Mouse (Mus musculus) G1E-ER4 (cell line): ENCODE results near the gene Zc3h14. TPM values are rescaled to one million over a fixed set of nuclear protein-coding genes. Genes with fewer than 3 reads are reported as not detected.

Source experiments
- GATA1 ChIP-seq: IDR thresholded peaks from one replicate; pipeline ENCODE4 v1.8.0; 2012; ENCODE audit warnings: low read length, inconsistent platforms
- polyA plus RNA-seq: library from polyadenylated mRNA; stranded (reverse); fragments of >175 nt; gene quantifications from 2 replicates; pipeline ENCODE4 v1.2.3, GENCODE M21; 2012

The Zc3h14 gene
- polyA plus RNA-seq, 1 experiment, result 18.8 TPM

DNA sequence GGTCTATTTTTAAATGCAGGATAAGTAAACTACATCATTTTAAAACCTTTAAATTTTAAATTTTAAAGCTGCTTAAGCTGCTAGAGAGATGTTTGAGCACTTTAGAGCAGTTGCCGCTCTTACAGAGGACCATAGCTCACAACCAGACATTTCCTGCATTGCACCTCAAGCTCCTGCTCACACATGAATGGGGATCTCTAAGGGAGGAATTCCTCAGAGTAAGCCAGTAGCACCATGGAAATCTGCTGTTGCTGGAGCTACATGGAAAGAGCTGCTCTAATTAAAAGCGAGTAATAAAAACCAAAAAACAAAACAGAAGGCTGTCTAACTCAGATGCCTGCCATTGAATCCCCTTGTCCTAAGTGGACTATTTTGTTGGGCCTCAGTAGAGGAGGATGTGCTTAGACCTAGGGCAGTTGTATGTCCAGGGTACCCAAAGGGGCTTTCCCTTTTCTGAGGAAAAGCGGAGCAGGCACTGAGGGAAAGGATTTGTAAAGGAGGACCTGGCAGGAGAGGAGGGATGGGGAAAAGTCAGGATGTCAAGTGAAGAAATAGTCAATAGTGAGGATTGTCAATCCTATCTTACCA is 49.1 kb downstream of the Zc3h14 start:
- no peak for TF ChIP-seq GATA1

DNA sequence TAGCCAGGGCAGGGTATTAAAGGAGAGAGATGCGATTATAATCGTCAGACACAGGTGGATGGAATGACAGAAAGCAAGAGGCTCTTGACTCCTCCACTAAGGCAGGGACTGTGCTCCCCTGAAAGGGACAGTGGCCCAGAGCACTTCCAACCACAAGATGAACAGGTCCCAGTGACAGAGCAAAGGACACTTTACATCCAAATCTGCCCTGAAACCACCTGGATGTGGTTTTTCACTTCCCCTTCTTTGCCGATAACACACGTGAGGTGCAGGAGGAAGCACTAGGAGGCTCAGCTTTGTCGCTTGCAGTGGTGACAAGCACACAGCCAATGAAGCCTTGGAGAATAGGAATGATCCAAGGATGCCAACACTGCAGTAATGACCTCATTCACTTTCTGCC is 53.6 kb downstream of the Zc3h14 start:
- no peak for TF ChIP-seq GATA1

DNA sequence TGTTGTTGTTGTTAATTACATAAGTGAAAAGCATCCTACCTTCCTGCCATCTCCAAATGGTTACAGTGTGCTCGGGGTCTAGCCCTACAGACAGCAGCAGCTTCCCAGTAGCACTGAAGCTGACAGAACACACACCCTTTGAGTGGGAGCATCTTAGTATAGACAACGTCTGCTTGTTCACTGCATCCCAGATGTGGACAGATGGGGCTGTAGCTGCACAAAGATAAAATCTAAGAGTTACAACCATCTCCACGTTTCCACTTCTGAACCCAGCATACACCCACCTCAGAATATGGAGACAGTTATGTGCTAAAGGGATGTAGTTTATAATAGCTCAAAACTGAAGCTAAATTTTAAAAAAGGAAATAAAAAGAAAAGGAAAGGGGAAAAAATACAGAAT is 55.5 kb downstream of the Zc3h14 start:
- TF ChIP-seq GATA1, result no peak

DNA sequence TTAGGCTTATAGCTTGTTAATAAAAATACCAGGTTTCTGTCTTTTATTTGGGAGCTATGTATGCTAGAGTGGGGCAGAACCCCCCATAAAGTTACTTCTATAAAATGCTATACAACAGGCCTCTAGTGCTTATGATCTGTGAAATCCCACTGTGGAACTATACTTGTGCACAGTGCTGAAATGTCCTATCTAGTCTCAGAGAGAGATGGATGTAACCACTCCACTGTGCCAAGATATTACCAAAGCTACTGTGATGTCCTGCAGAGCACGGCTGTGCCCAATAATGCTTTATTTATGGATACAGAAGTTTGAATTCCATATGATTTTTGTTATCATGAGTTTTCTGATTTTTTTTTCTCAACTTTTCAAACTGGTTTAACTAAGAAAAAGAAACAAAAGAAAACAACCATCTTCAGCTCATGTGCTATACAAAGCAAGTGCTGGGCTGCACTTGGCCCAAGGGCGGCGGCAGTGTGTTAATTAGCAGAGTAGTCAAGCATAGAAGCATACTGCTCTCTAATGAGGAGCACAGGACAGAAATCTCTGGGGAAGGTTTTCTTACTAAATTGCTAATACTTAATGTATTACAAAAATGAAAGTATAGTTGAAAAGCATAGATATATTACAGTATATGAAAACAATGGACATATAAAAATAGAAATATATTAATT is 57.4 kb downstream of the Zc3h14 start:
- TF ChIP-seq GATA1, result no peak

DNA sequence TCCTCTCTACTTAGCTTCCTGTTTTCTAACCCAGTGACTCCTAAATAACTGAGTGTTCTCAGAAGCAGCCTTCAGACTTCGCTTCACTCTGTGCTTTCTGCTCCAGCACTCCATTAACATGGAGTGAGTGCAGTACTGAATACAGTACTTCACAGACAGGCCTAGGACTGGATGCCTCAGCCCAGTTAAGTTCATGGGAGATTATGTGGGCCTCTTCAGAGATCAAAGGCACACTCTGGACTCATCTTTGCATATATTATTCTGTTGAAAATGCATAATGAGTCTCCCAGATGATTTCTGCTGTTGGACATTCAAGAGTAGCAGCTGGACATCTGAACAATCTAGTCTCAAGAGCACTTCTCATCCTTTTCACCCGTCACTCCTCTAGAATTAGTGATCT is 74.0 kb downstream of the Zc3h14 start:
- no peak for TF ChIP-seq GATA1

DNA sequence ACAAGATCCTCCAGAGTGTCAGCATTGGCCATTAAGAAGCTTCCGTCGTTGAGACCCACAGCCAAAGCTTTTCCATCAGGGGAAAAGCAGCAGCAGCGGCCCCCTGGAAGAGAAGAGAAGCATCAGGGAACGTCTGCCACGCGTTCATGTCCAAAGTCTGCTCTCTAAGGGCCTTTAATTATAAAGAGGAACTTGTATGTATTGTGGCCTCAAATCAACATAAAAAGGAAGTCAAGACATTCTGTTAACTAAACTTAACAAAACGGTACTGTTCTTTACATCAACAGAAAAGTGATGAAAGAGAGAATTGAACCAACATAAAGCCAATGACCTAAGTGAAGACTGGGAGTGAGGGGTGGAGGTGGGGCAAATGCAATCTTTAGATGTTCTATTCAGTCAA is 84.4 kb downstream of the Zc3h14 start:
- no peak for TF ChIP-seq GATA1

DNA sequence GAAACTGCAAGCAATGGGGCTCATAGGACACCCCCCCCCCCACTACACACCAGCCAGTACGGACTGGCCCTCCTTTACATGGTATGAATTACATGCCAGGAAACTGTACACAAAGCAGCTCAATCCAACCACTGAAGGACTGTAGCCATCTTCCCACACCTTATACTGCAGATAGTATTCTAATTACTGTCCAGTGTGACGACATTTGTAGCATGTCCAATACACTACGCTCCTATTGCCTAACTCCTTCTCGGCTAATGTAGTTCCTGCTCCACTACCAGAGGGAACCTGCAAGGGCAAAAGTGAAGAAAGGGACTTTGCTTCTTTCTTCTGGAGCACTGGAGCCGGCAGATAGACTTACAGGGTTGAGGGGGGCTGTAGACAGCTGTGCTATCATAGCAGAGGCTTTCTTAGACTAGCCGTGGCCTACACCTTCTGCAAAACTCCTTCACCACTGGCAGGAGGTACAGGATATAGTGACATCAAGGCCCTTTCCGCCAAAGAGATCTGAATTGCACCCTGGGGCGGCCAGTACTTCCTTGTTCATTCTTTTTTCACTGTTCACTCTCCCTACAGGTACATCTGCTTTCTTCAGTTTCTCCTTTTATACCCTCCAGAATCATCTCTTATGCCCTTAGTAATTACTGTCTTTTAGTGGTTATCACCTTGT is 86.3 kb downstream of the Zc3h14 start:
- no peak for TF ChIP-seq GATA1

DNA sequence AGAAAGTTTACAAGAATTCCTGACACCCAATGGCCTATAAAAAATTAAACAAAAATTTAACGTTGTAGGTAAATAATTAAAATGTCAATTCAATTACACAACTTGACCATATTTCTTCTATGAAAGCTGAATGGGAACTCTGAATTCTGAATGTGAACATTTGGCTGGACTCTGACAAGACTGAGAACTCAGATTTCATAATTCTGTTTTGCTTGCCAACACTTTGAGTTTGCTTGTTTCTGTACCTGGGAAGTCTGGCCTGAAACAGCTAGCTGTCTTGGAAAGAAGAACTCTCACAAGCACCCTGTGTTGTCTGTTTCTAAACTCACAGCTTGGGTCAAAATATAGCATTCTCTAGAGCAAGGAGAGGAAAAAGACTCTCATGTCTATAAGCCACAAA is 87.1 kb downstream of the Zc3h14 start:
- TF ChIP-seq GATA1, result no peak

DNA sequence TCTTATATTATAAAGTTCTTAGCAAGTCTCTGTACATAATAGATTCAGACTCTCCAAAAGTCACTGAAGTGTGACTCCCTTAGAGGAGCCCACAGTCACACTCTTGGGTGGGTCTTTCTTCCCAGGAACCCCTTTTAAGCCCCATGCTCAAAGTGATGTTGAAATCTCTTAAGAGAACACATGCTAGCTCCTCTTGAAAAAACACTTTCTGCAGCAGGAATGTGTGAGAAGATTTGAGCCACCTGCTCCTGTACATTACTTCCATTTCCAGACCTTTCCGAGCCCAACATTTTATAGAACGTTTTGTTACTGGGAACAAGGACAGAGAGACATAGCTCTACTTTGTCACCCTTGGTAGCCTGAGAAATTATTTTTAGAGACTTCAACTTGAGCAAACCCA is 88.1 kb downstream of the Zc3h14 start:
- no peak for TF ChIP-seq GATA1

DNA sequence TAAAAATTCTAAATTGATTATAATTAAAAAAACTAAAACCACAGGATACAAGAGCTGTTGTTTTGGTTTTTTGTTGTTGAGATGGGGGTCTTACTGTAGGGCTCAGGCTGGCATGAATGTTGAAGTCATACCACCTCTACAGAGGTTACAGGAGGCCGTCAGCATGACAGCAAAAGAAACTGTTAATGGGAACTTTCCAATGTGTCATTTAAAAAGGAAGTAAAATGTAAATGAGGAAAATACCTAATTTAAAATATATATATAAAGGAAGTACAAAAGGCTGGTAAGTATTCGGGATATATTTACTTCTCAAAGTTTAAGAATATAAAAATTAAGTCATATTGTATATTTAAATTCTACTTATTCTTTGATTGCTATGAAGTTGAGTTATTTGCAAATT is 88.7 kb downstream of the Zc3h14 start:
- TF ChIP-seq GATA1, result no peak

Other genes starting within 250 kb of the Zc3h14 start
- gene Kcnk10, start 168.7 kb upstream of the Zc3h14 start, polyA plus RNA-seq, result 0.01 TPM in 1 of 2 replicates, not detected in the other
- 4.9 and 5.1 TPM in 2 replicates for gene Spata7, start 118.8 kb upstream of the Zc3h14 start, polyA plus RNA-seq
- 2.2 and 5.1 TPM in 2 replicates for gene Ptpn21, start 9.6 kb upstream of the Zc3h14 start, polyA plus RNA-seq
- gene Eml5, start 154.5 kb downstream of the Zc3h14 start, polyA plus RNA-seq, result 1.3 and 2.0 TPM in 2 replicates
- 0.27 TPM in 1 of 2 replicates, not detected in the other for gene Ttc8, start 173.6 kb downstream of the Zc3h14 start, polyA plus RNA-seq